Mouse (Mus musculus): ENCODE measurements at regions not wholly inside any gene's neighbourhood (a gene's known extent, or its start where the extent isn't known, plus 50 kb on each side); places are given as distances from the start of the nearest gene placed in this dataset.
A peak's percentile ranks its signal among the peaks of the same experiment; 100 is the strongest.

DNA sequence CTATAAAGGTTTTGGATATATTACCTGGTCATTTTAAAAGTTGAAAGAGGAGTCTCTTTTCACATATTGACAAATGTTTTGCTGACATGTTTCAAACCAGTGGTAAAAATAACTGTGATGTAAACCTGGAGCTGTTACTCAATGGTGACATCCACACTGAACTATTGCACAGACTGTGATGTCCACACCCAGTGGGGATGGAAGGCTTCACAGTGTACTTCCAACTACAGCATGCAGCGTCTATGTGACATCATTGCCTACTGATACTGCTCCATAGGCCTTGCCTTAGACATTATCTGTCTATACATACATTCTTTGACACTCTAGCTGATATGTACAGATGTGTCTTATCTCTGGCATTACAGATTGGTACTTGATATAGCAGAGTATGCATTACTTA, 120.1 kb upstream of the Rbms1 start:
- no peak for DNase-seq

DNA sequence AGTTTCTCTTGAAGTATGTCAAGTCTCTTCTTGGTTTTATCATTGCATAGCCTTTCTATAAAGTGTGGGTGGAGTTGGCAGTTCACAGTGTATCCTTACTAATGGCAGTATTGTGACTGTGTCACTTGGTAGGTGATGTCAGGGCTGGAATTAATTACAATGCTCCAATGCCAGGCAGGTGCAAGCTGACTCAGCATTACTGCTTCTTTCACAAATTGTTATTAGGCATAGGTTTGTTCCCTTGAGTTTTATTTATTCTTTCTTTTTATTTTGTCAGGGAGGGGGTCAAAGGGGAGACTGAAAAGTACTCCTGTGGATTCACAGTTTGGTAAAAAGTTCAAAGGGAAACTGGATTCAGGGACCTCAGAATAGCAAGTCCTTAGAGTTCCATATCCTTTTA, 119.6 kb upstream of the Rbms1 start:
- DNase-seq = no peak

DNA sequence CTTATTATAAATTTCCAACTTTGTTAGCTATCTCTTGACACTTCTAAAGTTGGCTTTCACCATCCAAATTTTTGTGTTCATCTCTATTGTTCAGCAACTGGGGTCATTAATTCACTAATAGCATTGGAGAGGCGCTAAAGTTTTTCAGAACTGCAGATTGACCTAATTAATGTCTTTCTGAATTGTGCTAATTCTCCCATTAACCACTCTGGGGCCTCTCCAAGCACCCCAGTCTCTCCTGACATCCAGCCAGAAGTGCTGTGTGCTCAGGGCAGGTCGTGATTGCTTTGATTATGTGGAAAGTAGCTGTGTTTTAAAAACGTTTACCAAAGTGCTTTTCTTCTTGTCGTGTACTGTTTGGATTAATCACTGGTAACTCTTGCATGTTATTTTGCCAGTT, 117.0 kb upstream of the Rbms1 start:
- DNase-seq = no peak

DNA sequence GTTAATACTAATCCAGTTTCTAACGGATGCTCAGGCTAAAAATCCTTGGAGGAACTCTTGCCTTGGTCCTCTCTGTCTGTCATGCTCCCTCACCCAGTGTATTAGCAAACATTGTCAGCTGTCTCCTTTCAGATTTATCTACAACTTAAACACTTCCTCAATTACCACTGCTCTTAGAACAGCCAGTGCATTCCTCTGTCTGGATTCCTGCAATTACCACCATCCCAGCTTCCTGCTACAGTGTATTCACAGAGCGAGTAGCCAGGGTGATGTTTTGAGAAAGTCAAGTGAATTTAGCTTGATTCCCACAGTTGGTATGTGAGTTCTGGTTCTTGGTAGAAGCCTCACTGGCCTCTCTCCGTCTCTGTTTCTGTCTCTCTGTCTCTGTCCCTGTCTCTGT, 108.0 kb upstream of the Rbms1 start:
- DNase-seq = no peak

DNA sequence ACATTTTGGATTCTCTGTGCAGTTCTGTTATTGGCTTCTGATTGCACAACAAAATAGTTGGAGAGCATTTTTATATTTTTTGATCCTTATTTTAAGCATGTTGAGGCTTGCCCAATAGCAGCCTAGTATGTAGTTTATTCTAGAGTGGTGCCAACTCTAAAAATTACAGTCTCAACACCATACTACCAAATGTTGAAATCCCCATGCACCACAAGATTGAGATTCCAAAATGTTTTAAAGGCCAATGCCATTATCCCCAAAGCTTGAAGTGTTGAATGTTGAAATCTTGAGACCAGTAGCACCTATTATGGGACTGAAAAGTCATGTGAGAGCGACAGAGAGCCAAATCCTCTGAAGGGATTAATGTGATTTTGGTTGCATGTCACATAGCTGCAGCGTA, 104.9 kb upstream of the Rbms1 start:
- no peak for DNase-seq

DNA sequence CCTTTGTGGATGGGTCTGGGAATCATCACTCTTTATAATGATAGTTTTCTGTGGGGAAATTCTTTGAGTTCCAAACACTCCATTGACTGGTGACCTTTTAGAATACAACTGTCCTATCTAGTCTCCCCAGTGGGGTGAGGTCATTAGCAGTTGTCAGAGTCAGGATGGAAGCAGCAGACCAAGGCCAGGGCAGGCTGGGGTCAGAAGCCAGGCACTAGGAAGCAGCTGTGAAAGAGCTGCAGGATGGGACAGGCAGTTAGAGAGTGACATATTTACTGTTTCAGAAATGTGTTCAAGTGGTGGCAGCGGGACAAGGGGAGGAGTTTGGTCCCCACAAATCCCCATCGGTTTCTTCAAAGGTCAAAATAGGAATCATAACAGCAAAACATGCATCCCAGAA, 99.1 kb upstream of the Rbms1 start:
- peak; percentile 80 for DNase-seq

DNA sequence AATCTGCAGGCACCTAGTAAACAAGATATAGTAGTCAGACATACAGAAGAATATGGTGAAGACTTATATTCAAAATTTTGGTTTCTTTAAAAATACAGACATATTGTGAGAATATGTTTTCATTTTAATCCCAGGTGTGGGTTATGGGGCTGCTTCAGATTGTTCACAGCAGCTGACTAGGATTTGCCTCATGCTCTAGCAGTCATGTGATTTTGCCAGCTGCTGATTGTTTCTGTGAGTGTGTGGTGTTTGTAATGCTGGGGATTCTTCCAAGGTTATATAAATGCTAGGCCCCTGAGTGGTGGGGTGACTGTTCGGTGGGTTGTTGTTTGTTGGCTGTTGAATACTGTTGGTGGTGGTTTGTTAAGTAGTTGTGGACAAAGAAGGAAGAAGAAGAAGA, 97.9 kb upstream of the Rbms1 start:
- DNase-seq = no peak

DNA sequence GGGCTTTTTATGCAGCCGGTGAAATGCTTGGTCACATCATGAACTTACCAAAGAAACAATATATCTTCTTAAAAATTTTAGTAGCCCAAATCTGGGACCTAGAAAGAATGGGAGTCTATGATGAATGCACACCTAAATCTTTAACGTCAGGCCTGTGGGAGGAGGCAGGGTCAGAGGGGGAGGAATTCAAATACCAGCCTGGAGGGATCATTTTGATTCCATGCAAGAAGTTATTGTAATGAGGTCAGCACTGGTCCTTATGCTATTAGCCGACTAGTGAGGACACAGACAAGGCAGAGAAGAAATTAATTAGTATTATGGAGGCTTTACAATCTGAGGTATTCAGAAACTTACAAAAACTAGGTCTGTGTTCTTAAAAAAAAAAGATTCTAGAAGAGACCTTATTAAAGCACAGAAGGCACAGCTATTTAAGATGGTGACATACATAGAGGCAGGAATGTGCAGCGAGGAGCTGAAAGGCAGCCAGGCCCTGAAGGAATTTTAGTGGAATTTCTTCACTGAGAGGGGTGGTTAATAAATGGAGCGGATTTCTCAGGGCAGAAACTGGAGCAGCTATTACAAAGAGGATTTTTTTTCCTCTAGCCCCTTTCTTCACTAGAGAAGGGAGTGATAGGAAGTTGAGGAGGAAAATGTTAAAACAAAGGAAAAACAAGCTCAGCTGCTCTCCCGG, 95.7 kb upstream of the Rbms1 start:
- peak; percentile 16 for DNase-seq

DNA sequence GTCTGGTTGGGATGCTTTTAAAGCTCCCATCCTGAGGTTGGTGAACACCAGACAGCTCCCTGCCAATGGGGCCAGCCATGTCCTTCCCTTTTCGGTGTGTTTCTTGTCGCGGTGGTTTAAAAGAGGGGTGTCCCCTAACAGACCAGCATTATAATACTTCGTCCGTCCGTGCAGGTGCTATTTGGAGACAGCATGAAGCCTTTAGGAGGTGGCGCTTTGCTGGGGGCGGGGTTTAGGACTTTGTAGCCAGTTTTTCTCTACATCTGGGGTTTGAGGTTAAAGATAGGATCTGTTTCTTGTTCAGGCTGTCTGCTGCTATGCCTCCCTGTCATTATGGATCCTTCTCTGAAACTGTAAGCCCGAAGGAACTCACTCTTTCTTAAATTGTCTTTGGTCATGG, 89.3 kb upstream of the Rbms1 start:
- DNase-seq = no peak

DNA sequence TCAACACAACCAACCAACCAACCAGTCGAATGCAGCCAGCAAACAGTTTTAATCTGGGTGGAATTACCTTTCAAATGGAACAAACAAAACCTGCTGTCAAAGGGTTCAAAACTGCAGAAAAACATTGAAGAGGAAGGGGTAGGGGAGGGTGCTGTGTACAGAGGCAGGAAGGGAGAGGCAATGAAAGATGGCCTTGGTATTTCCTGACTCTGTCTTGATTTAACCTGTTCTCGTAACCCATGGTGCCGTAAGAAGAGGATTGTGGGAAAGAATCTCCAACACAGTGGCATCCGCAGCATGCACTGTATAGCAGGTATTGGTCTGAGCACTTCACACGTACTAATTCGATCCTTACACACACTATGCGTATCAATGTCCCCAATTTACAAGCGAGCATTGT, 88.8 kb upstream of the Rbms1 start:
- no peak for DNase-seq

DNA sequence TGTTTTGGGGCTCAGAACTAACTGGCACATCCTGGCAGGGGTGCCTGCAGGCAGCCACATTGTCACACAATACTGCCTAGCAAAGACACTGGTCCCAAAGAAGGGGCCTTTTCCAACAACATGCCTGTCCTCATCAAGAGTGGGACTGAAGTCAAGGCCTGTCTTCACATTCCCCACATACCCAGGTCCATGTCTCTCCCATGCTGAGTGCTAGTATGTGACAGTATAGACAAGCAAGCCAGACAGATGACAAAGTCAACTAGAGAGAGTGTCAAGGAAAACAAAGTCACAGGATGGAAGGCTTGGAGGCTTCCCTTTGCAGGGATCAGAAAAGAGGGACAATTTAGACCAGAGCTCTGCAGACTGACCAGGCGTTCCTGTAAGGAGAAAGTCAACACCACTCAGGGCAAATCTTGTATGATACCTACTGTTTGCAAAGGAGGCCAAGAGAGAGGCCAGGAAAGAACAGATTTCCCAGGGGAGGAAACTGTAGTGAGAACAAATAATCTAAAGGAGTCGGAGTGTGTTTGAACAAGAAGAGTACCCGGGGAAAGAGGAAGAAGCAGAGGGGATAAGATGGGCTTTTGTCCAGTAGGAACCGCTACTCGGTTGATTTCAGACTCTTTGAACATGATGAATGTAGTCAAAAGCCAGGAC, 83.2 kb upstream of the Rbms1 start:
- DNase-seq = no peak

DNA sequence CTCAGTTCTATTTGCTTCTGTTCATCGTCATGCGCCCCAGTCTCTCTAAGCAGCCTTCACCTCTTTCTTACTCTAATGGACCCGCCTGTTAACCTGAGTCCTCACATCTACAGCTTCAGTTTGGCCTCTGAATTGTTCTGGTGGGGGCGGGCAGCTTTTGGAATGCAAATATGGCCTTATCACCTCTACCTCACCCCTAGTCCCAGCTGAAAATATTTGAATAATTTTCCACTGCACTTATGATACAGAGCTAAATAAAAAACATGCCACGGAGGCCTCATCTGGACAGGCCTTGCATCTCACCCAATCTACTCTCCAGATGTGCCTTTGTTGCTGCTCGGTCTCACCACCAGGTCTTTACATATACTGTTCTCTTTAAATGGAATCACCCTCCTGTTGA, 82.5 kb upstream of the Rbms1 start:
- DNase-seq = no peak

DNA sequence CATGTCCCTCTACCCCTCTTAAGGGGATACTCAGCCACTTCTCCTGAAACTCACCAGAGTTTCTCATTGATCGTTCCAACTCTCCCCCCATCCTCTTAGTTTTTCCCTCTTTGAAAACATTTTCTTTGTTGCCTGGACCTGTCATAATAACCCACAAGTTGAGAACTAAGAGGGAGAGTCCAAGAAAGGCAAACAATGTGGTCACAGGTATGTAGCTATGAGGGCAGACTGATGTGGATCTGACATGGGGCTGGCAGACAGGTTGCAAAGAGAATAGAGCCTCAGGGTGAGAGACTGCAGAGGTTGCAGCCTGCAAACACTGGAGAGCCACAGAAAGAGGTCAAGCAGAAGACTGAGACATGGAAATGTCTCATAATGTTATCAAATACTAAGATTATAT, 69.9 kb upstream of the Rbms1 start:
- DNase-seq = no peak

DNA sequence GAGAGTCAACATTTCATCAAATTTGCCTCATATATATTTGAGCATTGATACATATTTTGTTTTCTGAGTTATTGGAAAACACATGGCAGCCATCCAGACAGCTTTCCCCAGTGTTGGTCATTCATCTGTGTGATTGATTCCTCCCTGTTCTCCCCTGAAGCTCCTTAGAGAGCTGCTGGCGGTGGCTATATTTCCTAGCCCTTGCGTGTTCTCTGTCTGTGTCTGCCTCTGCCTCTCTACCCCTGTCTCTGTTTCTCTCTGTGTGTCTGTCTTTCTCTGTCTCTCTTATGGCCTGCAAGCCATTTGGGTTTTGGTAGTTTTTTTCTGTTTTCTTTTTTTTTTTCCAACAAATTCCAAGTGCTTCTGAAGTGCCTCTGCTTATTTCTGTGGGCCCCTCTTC, 66.7 kb upstream of the Rbms1 start:
- DNase-seq = no peak

DNA sequence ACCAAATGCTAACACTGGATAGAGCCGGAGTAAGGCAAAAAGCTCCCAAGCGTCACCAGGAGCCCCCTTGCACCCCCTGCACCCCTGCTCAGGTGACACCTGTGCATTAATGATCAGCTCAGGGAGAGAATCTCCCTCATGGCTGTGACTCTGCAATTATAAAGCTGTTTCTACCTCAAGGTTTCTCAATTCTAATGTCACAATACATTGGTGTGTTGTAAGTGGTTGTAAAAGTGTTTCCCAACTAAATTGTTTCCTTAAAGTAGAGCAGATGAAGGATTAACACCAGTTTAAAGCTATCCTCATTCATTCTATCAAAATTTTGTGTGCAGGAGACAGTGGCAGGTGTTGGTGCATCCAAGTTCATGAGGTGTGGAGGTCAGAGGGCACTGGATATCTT, 65.6 kb upstream of the Rbms1 start:
- no peak for DNase-seq

DNA sequence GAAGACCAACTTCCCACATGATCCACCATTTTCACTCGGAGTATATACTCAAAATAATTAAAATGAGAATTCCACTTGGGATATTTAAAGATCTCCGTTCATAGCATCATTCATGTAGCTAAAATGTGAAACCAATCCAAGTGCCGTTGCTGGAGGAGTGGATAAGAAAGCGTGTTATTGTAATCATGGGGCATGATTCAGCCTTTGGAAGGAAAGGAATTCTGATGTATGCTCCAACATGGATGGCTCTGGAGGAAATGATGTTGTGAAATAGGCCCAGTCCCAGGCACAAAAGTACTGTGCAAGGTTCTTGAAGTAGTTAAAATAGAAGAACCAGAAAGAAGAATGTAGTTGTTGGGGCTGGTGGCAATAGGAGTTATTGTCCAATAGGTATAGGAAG, 64.7 kb upstream of the Rbms1 start:
- no peak for DNase-seq

DNA sequence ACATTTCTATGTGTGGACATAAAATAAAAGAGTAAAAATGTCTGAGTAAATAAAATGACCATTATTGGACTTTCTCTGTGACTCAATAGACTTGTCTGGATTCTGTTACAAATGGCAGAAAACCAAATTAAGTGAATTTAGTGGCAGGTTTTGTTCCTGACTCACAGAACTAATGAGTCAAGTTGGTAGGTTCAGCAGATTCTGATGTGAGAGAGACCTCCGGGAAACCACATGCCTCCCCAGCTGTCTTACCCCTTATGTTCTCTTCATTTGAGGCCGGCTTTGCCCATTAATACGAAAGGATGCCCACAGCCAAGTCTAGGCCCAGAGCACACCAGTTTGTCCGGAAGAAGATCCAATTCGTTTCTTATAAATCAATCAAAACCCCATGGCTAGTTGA, 59.4 kb upstream of the Rbms1 start:
- no peak for DNase-seq

DNA sequence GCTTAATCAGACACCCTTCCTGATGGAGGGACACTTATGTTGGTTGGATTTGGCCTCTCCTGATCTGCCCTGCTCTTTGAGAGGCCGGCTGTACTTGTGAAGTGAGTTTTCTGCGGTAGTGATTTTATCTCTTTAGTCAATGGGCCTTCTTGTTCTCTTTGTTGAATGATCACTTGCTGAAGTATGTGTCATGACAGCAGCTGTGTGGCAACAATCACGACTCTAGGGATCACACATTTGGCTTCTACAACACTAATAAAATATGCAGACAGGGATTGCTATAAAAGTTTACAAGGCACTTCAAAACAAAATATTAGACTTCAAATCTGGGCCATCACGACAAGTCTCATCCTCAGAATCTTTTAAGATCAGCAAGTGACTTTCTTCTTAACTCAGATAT, 57.8 kb upstream of the Rbms1 start:
- no peak for DNase-seq

DNA sequence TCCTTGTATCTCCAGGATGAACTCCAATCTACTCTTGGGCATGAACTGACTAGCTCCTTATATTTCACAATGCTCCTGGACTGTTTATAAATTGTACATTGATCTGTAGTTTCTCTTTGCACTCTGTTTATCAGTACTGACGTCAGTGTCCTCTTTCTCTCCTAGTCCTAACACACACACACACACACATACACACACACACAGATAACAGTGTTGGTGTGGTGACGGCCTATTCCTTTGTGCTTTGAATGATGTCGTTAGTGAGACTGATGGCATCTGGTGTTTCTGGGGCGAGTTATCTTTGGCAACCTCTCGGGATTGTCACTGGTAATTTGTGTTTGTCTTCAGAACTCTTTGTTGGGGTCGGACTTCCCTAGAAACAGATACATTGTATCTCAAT, 50.0 kb upstream of the Rbms1 start:
- DNase-seq = peak; percentile 4

Measured in kidney, adult 11 months (tissue).